Mouse (Mus musculus) G1E (cell line): ENCODE data around the gene Hmga1b.

Experiments
- CTCF ChIP-seq: IDR thresholded peaks from 2 replicates; pipeline ENCODE4 v1.5.1; 2012; ENCODE audit warnings: low read depth, low read length, inconsistent platforms, mixed read lengths
- GATA1 ChIP-seq: IDR thresholded peaks from 2 replicates; pipeline ENCODE4 v1.6.1; 2012; ENCODE audit warnings: borderline replicate concordance, low read length, inconsistent platforms, mixed read lengths
- POLR2AphosphoS5 ChIP-seq: IDR thresholded peaks from 2 replicates; pipeline ENCODE4 v1.6.1; 2012; ENCODE audit warnings: low read depth, low read length, inconsistent platforms; ENCODE audit not compliant: insufficient replicate concordance

GRCm38 (mm10) chr11:120719242-120719641 lies 43.4 kb upstream of the Hmga1b start:
- TF ChIP-seq CTCF (no peak), GATA1 (no peak), POLR2AphosphoS5 (no peak)
